Mouse (Mus musculus): Measurements from ENCODE around the gene Gm19935. TPM values are rescaled to one million over a fixed set of nuclear protein-coding genes. Genes with fewer than 3 reads are reported as not detected.

The Gm19935 gene
- not detected in 2 replicates for total RNA-seq (2017)

GRCm38 (mm10) chr8:90817293-90817692 lies at the start of gene Gm19935:
Gene Gm19935, minus strand, starts transcription at chr8:90817393.
- no peak for ATAC-seq (replicated peaks in 1 of 2; ENCODE audit: insufficient read depth in 1 of 2, low FRiP score in 2 of 2, low TSS enrichment in 1 of 2, low read depth in 1 of 2, poor library complexity in 2 of 2, severe bottlenecking in 2 of 2)

- peak; percentile 9 to 39; a peak in 3 of 4 replicates for ATAC-seq (replicated peaks in 1 of 2; ENCODE audit: insufficient read depth in 1 of 2, low FRiP score in 2 of 2, low TSS enrichment in 1 of 2, low read depth in 1 of 2, poor library complexity in 2 of 2, severe bottlenecking in 2 of 2)
Measured at GRCm38 (mm10) chr8:90862038-90862437, 44.8 kb upstream of the Gm19935 start.

- peak; percentile 93 for ATAC-seq (replicated peaks in 1 of 2; ENCODE audit: insufficient read depth in 1 of 2, low FRiP score in 2 of 2, low TSS enrichment in 1 of 2, low read depth in 1 of 2, poor library complexity in 2 of 2, severe bottlenecking in 2 of 2)
Measured at GRCm38 (mm10) chr8:90861266-90861944, 44.2 kb upstream of the Gm19935 start.

- ATAC-seq (replicated peaks in 1 of 2; ENCODE audit: insufficient read depth in 1 of 2, low FRiP score in 2 of 2, low TSS enrichment in 1 of 2, low read depth in 1 of 2, poor library complexity in 2 of 2, severe bottlenecking in 2 of 2), result no peak
Measured at GRCm38 (mm10) chr8:90858071-90858470, 40.9 kb upstream of the Gm19935 start.

- ATAC-seq (replicated peaks in 1 of 2; ENCODE audit: insufficient read depth in 1 of 2, low FRiP score in 2 of 2, low TSS enrichment in 1 of 2, low read depth in 1 of 2, poor library complexity in 2 of 2, severe bottlenecking in 2 of 2), result no peak
Measured at GRCm38 (mm10) chr8:90856952-90857351, 39.8 kb upstream of the Gm19935 start.

GRCm38 (mm10) chr8:90856171-90856570 lies 39.0 kb upstream of the Gm19935 start:
- no peak for ATAC-seq (replicated peaks in 1 of 2; ENCODE audit: insufficient read depth in 1 of 2, low FRiP score in 2 of 2, low TSS enrichment in 1 of 2, low read depth in 1 of 2, poor library complexity in 2 of 2, severe bottlenecking in 2 of 2)

- ATAC-seq (replicated peaks in 1 of 2; ENCODE audit: insufficient read depth in 1 of 2, low FRiP score in 2 of 2, low TSS enrichment in 1 of 2, low read depth in 1 of 2, poor library complexity in 2 of 2, severe bottlenecking in 2 of 2), result peak; percentile 37 to 42; a peak in 2 of 4 replicates
Measured at GRCm38 (mm10) chr8:90854671-90855161, 37.5 kb upstream of the Gm19935 start.

GRCm38 (mm10) chr8:90853971-90854670 lies 36.9 kb upstream of the Gm19935 start:
- no peak for ATAC-seq (replicated peaks in 1 of 2; ENCODE audit: insufficient read depth in 1 of 2, low FRiP score in 2 of 2, low TSS enrichment in 1 of 2, low read depth in 1 of 2, poor library complexity in 2 of 2, severe bottlenecking in 2 of 2)

- no peak for ATAC-seq (replicated peaks in 1 of 2; ENCODE audit: insufficient read depth in 1 of 2, low FRiP score in 2 of 2, low TSS enrichment in 1 of 2, low read depth in 1 of 2, poor library complexity in 2 of 2, severe bottlenecking in 2 of 2)
Measured at GRCm38 (mm10) chr8:90851544-90851943, 34.4 kb upstream of the Gm19935 start.

GRCm38 (mm10) chr8:90849462-90850050 lies 32.4 kb upstream of the Gm19935 start:
- ATAC-seq (replicated peaks in 1 of 2; ENCODE audit: insufficient read depth in 1 of 2, low FRiP score in 2 of 2, low TSS enrichment in 1 of 2, low read depth in 1 of 2, poor library complexity in 2 of 2, severe bottlenecking in 2 of 2), result no peak

- ATAC-seq (replicated peaks in 1 of 2; ENCODE audit: insufficient read depth in 1 of 2, low FRiP score in 2 of 2, low TSS enrichment in 1 of 2, low read depth in 1 of 2, poor library complexity in 2 of 2, severe bottlenecking in 2 of 2), result no peak
Measured at GRCm38 (mm10) chr8:90847980-90848379, 30.8 kb upstream of the Gm19935 start.

GRCm38 (mm10) chr8:90844179-90844967 lies 27.2 kb upstream of the Gm19935 start:
- ATAC-seq (replicated peaks in 1 of 2; ENCODE audit: insufficient read depth in 1 of 2, low FRiP score in 2 of 2, low TSS enrichment in 1 of 2, low read depth in 1 of 2, poor library complexity in 2 of 2, severe bottlenecking in 2 of 2), result no peak

- no peak for ATAC-seq (replicated peaks in 1 of 2; ENCODE audit: insufficient read depth in 1 of 2, low FRiP score in 2 of 2, low TSS enrichment in 1 of 2, low read depth in 1 of 2, poor library complexity in 2 of 2, severe bottlenecking in 2 of 2)
Measured at GRCm38 (mm10) chr8:90843127-90843526, 25.9 kb upstream of the Gm19935 start.

GRCm38 (mm10) chr8:90841321-90841720 lies 24.1 kb upstream of the Gm19935 start:
- 0 out of 4 replicates have a peak, but pooled peaks of 1 of the 2 experiments have one; percentile 9 for ATAC-seq (replicated peaks in 1 of 2; ENCODE audit: insufficient read depth in 1 of 2, low FRiP score in 2 of 2, low TSS enrichment in 1 of 2, low read depth in 1 of 2, poor library complexity in 2 of 2, severe bottlenecking in 2 of 2)

- ATAC-seq (replicated peaks in 1 of 2; ENCODE audit: insufficient read depth in 1 of 2, low FRiP score in 2 of 2, low TSS enrichment in 1 of 2, low read depth in 1 of 2, poor library complexity in 2 of 2, severe bottlenecking in 2 of 2), result peak; percentile 34 to 60; a peak in 2 of 4 replicates
Measured at GRCm38 (mm10) chr8:90839725-90840714, 22.8 kb upstream of the Gm19935 start.

- ATAC-seq (replicated peaks in 1 of 2; ENCODE audit: insufficient read depth in 1 of 2, low FRiP score in 2 of 2, low TSS enrichment in 1 of 2, low read depth in 1 of 2, poor library complexity in 2 of 2, severe bottlenecking in 2 of 2), result no peak
Measured at GRCm38 (mm10) chr8:90837440-90837839, 20.2 kb upstream of the Gm19935 start.

Data from hematopoietic stem cell, adult 5-6 weeks (primary cell).